Mouse (Mus musculus) neural tube, embryonic 14.5 days (tissue): Measurements from ENCODE around the gene Stk19. TPM values are rescaled to one million over a fixed set of nuclear protein-coding genes. Genes with fewer than 3 reads are reported as not detected.
"Not testable (repeated sequence)": the region's sequence is repeated elsewhere in the genome, so short reads cannot be mapped to it uniquely, and the experiment has no call there.

Source experiments
- ATAC-seq: fragments of 200-750 bp; cut with Nextera tagmentation; 2 replicates; pipeline ENCODE4 v1.8.0; 2017; ENCODE audit warnings: low read depth, mild to moderate bottlenecking, moderate TSS enrichment, moderate library complexity
- H3K27ac ChIP-seq: fragments of 300-500 bp; sonication (generic); 2 replicates; pipeline ENCODE4 v1.5.1; 2014; ENCODE audit warnings: low read depth, mild to moderate bottlenecking, control low read depth, low read length, moderate library complexity, mixed read lengths
- H3K27me3 ChIP-seq: fragments of 300-500 bp; sonication (generic); 2 replicates; pipeline ENCODE4 v1.6.1; 2014; ENCODE audit warnings: low read length; ENCODE audit not compliant: control insufficient read depth, insufficient read depth
- H3K36me3 ChIP-seq: fragments of 300-500 bp; sonication (generic); 2 replicates; pipeline ENCODE4 v1.6.1; 2014; ENCODE audit warnings: low read length, mixed read lengths; ENCODE audit not compliant: control insufficient read depth, insufficient read depth
- H3K4me1 ChIP-seq: fragments of 300-500 bp; sonication (generic); 2 replicates; pipeline ENCODE4 v1.6.1; 2014; ENCODE audit warnings: low read length; ENCODE audit not compliant: control insufficient read depth, insufficient read depth
- H3K4me2 ChIP-seq: fragments of 300-500 bp; sonication (generic); 2 replicates; pipeline ENCODE4 v1.6.1; 2014; ENCODE audit warnings: mild to moderate bottlenecking, low read depth, low read length, control low read depth
- H3K4me3 ChIP-seq: fragments of 300-500 bp; sonication (generic); 2 replicates; pipeline ENCODE4 v1.5.1; 2014; ENCODE audit warnings: low read depth, low read length, control low read depth, mixed read lengths
- H3K9ac ChIP-seq: fragments of 300-500 bp; sonication (generic); replicated peaks from 2 replicates; pipeline ENCODE4 v1.6.1; 2014; ENCODE audit warnings: low read depth, mild to moderate bottlenecking, control low read depth, low read length, mixed read lengths
- H3K9me3 ChIP-seq: fragments of 300-500 bp; sonication (generic); 2 replicates; pipeline ENCODE4 v1.6.1; 2016; ENCODE audit warnings: low read length; ENCODE audit not compliant: control insufficient read depth
- WGBS: fragments of 180-500 bp; shearing (Covaris S2); extraction: QIAGEN DNeasy Blood & Tissue Kit; methylation state at CpG from one replicate; pipeline ENCODE4 v1.1.7; 2014; 5-methylcytosine and 5-hydroxymethylcytosine counted together
- polyA plus RNA-seq: library from polyadenylated mRNA; unstranded; fragments of >200 nt; fragmentation: Nextera tagmentation; extraction: Ambion mirVana; gene quantifications from 2 replicates; pipeline ENCODE4 v1.2.1, GENCODE M21; 2014

Gene Stk19
- polyA plus RNA-seq, 1 experiment from 2014 or later = 37.7 TPM

- 88% methylated on average over 2 of the region's 6 CpGs for WGBS
- H3K9ac ChIP-seq, ATAC-seq, H3K27me3 ChIP-seq, H3K27ac ChIP-seq, H3K36me3 ChIP-seq, H3K4me3 ChIP-seq, H3K4me2 ChIP-seq, H3K9me3 ChIP-seq, H3K4me1 ChIP-seq: not testable (repeated sequence)
These were observed 32.4 kb downstream of the Stk19 start, which contains the start of gene Cyp21a1 for GRCm38 (mm10) chr17:34804301-34804700. TSS of gene Cyp21a1 (minus strand) at chr17:34804561.

DNA sequence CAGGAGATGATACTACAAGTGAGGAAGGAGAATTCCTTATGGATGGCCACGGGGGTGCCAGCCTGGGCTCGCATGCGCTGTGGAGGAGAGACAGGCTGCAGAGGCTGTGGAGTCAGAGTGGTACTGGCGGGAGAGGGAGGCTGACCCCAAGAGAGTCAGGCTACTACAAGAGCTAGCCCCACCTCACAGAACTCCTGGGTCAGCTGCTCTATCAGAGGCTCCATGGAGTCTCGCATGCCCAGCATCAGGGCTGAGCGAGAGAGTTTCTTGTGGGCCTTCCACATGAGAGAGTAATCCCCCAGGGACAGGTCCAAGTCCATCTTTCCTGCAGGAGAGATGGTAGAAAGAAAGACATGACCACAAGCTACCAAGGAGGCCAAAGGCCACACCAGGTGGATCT, 33.4 kb downstream of the Stk19 start:
- not testable (repeated sequence) for H3K27me3 ChIP-seq, H3K4me2 ChIP-seq, H3K27ac ChIP-seq, H3K4me3 ChIP-seq, H3K9ac ChIP-seq, ATAC-seq, H3K36me3 ChIP-seq, H3K9me3 ChIP-seq, H3K4me1 ChIP-seq
- WGBS = 88% methylated on average over 6 of the region's 6 CpGs

DNA sequence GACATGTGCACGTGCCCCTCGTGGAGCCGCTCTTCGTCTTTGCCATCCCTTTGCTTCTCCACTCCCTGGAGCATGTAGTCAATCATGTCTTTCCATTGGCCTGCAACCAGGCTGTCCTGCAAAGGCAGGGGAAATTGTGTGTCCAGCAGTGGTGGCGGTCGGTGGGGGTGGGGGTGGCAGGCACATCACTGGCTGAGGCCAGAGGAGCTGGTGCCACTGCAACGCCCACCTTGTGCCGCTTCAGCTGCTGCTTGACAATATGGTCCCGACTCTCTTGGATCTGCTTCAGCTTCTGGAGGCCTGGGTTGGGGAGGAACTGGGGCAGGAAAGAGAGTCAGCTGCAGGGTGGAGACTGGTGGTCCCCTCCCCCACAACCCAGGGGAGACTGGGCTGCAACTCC, 34.0 kb downstream of the Stk19 start:
- not testable (repeated sequence) for H3K27me3 ChIP-seq, ATAC-seq, H3K9ac ChIP-seq, H3K4me1 ChIP-seq, H3K36me3 ChIP-seq, H3K9me3 ChIP-seq, H3K4me2 ChIP-seq, H3K4me3 ChIP-seq, H3K27ac ChIP-seq
- 90% methylated on average over 9 of the region's 9 CpGs for WGBS

- H3K27ac ChIP-seq, H3K9me3 ChIP-seq, ATAC-seq, H3K9ac ChIP-seq, H3K4me3 ChIP-seq, H3K4me2 ChIP-seq, H3K27me3 ChIP-seq, H3K4me1 ChIP-seq, H3K36me3 ChIP-seq: not testable (repeated sequence)
- 92% methylated on average over 16 of the region's 16 CpGs for WGBS
These were observed 35.9 kb downstream of the Stk19 start for GRCm38 (mm10) chr17:34800781-34801305.

DNA sequence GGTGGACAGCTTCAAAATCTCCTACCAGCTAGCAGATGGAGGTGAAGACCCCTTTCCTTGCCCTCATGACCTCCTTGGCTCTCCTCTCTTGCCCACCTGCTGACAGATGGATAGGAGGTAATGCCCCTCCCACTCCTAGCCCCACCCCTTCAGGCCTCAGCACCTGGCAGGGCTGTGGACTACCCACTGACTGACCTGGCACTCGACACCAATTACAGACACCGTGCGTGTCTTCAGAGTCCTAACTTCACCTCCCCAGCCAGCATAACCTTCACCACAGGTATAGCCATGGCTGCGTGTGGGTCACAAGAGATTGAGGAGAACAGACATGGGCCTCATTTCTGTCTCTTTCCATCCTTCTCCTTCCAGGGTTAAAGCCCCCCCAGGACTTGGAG, 37.2 kb downstream of the Stk19 start:
- whole genome bisulfite sequencing = 93% methylated on average over 4 of the region's 4 CpGs
- Histone ChIP-seq H3K9me3 (no peaks in the 10 kb centered on the region), H3K4me1 (no peaks in the 10 kb centered on the region), H3K27me3 (no peaks in the 10 kb centered on the region), H3K36me3 (no peaks in the 10 kb centered on the region), H3K4me2 (no peak overlapping the region), H3K9ac (no peak overlapping the region), H3K4me3 (no peak overlapping the region), H3K27ac (no peak overlapping the region)
- ATAC-seq = no peak

GRCm38 (mm10) chr17:34798866-34799530, 37.7 kb downstream of the Stk19 start:
- Histone ChIP-seq H3K27me3 (no peaks in the 10 kb centered on the region), H3K9me3 (no peaks in the 10 kb centered on the region), H3K4me3 (no peak overlapping the region), H3K4me1 (no peaks in the 10 kb centered on the region), H3K4me2 (no peak overlapping the region), H3K9ac (no peak overlapping the region), H3K27ac (no peak overlapping the region), H3K36me3 (no peaks in the 10 kb centered on the region)
- ATAC-seq = no peak
- 93% methylated on average over 13 of the region's 17 CpGs for WGBS

DNA sequence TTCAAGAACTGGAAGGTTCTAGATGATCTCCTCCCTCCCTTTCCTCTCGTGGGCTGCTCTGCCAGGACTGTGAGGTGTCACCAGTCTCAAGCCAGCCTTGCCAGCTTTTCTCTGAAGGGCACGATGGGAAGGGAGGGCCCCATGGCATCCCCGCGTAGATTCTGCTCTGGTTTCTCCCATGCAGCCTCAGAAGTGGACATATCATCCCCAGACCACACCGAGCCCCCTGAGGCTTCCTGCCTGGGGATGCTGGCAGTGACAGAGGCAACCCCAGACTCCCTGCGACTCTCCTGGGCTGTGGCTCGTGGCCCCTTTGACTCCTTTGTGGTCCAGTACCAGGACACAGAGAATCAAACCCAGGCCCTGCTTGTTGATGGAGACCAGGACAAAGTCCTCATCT, 38.7 kb downstream of the Stk19 start:
- not testable (repeated sequence) for H3K36me3 ChIP-seq, H3K4me1 ChIP-seq, H3K4me2 ChIP-seq, H3K27ac ChIP-seq, H3K27me3 ChIP-seq, H3K4me3 ChIP-seq, ATAC-seq, H3K9ac ChIP-seq, H3K9me3 ChIP-seq
- WGBS = 84% methylated on average over 7 of the region's 7 CpGs

DNA sequence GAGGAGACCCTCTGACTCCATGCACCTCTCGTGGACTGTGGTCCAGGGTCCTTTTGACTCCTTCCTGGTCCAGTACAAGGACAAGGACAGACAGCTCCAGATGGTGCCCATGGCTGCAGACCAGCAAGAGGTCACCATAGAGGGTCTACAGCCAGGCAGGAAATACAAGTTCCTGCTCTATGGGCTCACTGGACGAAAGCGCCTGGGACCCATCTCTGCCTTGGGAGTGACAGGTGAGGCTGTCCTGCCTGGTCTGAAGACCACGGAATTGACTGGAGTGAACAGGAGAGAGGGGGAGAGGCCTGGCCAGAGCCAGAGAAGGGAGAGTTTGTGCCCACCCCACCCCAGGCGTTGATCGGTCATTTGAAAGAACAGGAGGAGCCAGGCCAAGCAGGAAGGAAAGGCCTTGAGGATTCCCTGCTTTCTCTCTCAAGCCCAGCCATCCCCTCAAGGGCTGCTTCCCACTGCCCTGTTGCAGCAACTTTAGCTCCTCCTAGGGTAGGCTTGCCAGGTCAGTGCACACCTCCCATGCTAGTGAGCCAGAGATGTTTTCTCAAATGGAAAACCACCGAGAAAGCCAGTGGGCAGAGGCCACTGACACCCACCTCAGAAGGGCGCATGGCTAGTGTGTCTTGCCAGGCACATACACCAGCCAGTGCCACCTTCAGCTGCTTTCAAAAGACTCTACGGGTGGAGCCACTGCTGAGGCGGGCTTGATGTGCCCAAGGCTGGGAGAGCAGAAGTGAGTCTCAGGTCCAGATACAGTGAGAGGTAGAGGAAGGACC, 39.3 kb downstream of the Stk19 start:
- not testable (repeated sequence) for H3K4me3 ChIP-seq, H3K27ac ChIP-seq, H3K9ac ChIP-seq, H3K4me2 ChIP-seq, H3K9me3 ChIP-seq, H3K36me3 ChIP-seq, ATAC-seq, H3K27me3 ChIP-seq, H3K4me1 ChIP-seq
- 91% methylated on average over 10 of the region's 10 CpGs for WGBS
